Mouse (Mus musculus) heart, embryonic 12.5 days (tissue): Measurements from ENCODE around the gene Jak2. TPM values are rescaled to one million over a fixed set of nuclear protein-coding genes. Genes with fewer than 3 reads are reported as not detected.

Experiments used
- ATAC-seq: fragments of 200-750 bp; cut with Nextera tagmentation; 2 replicates; pipeline ENCODE4 v1.8.0; 2017; ENCODE audit warnings: moderate TSS enrichment, moderate library complexity; ENCODE audit not compliant: insufficient number of reproducible peaks, low FRiP score
- H3K27ac ChIP-seq: fragments of 300-500 bp; sonication (generic); 2 replicates; pipeline ENCODE4 v1.5.1; 2016; ENCODE audit warnings: mild to moderate bottlenecking, moderate library complexity; ENCODE audit not compliant: poor library complexity, severe bottlenecking
- H3K27me3 ChIP-seq: fragments of 300-500 bp; sonication (generic); replicated peaks from 2 replicates; pipeline ENCODE4 v1.6.1; 2016; ENCODE audit warnings: mild to moderate bottlenecking, moderate library complexity
- H3K36me3 ChIP-seq: fragments of 300-500 bp; sonication (generic); 2 replicates; pipeline ENCODE4 v1.6.1; 2016; ENCODE audit warnings: mild to moderate bottlenecking, moderate library complexity
- H3K4me1 ChIP-seq: fragments of 300-500 bp; sonication (generic); replicated peaks from 2 replicates; pipeline ENCODE4 v1.6.1; 2016; ENCODE audit warnings: mild to moderate bottlenecking
- H3K4me2 ChIP-seq: fragments of 300-500 bp; sonication (generic); 2 replicates; pipeline ENCODE4 v1.6.1; 2016; ENCODE audit warnings: mild to moderate bottlenecking, moderate library complexity
- H3K4me3 ChIP-seq: fragments of 300-500 bp; sonication (generic); 2 replicates; pipeline ENCODE4 v1.5.1; 2016; ENCODE audit warnings: mild to moderate bottlenecking
- H3K9ac ChIP-seq: fragments of 300-500 bp; sonication (generic); 2 replicates; pipeline ENCODE4 v1.6.1; 2016; ENCODE audit warnings: mild to moderate bottlenecking, moderate library complexity
- H3K9me3 ChIP-seq: fragments of 300-500 bp; sonication (generic); replicated peaks from 2 replicates; pipeline ENCODE4 v1.6.1; 2016; ENCODE audit warnings: mild to moderate bottlenecking, moderate library complexity
- WGBS: fragments of 180-500 bp; shearing (Covaris S2); methylation state at CpG from one replicate; pipeline ENCODE4 v1.1.7; 2016; 5-methylcytosine and 5-hydroxymethylcytosine counted together
- polyA plus RNA-seq: library from polyadenylated mRNA; unstranded; fragments of >200 nt; fragmentation: Nextera tagmentation; extraction: Ambion mirVana; gene quantifications from 2 replicates; pipeline ENCODE4 v1.2.1, GENCODE M21; 2016

Gene Jak2
- polyA plus RNA-seq, 1 experiment from 2014 or later = 11.0 TPM

DNA sequence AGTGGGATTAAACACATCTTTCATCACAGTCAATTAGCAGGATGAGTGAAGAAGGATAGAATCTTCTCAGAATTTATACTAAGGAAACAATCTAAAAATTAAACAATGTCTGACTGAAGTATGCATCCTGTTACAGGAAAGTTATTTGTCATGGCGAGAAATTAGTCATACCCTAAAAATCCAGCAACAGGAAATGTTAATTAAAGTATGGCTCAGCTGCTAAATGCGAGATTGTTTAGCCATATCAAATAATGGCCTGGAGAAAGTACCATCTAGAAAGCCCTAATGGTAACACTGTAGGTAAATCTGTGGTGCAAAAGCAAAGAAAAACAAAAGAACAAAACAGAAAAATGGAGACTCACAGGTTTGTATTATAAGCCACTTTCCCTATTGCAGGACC is 22.6 kb upstream of the Jak2 start:
- Histone ChIP-seq H3K4me1 (no peaks in the 10 kb centered on the region), H3K9ac (no peak overlapping the region), H3K27ac (no peak overlapping the region), H3K9me3 (no peaks in the 10 kb centered on the region), H3K4me3 (no peak overlapping the region), H3K27me3 (no peaks in the 10 kb centered on the region), H3K36me3 (no peaks in the 10 kb centered on the region), H3K4me2 (no peak overlapping the region)
- 68% methylated on average over 2 of the region's 2 CpGs for WGBS
- no peak for ATAC-seq

DNA sequence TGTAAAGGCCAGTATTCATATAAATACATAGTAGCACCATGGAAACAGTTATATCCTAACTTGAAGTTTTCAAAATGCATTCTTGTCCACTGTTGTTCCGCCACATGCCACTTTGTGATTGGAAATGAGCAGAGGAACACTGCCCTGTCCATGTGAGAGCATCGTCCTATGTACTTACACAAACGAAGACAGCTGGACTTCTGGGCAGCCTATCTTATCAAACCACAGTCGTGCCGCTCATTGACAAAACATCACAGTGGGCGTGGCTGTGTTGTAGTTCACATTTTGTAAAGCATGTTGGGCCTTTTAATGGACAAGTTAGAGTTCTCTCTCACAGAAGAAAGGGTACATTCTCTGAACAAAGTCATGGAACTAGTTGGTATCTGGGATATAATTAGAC is 18.9 kb upstream of the Jak2 start:
- Histone ChIP-seq H3K9ac (no peak overlapping the region), H3K4me3 (no peak overlapping the region), H3K4me1 (peaks cover 6% of the 10 kb centered on the region), H3K27ac (no peak overlapping the region), H3K27me3 (no peaks in the 10 kb centered on the region), H3K4me2 (no peak overlapping the region), H3K36me3 (no peaks in the 10 kb centered on the region), H3K9me3 (no peaks in the 10 kb centered on the region)
- WGBS = 43% methylated on average over 6 of the region's 6 CpGs
- ATAC-seq = no peak

DNA sequence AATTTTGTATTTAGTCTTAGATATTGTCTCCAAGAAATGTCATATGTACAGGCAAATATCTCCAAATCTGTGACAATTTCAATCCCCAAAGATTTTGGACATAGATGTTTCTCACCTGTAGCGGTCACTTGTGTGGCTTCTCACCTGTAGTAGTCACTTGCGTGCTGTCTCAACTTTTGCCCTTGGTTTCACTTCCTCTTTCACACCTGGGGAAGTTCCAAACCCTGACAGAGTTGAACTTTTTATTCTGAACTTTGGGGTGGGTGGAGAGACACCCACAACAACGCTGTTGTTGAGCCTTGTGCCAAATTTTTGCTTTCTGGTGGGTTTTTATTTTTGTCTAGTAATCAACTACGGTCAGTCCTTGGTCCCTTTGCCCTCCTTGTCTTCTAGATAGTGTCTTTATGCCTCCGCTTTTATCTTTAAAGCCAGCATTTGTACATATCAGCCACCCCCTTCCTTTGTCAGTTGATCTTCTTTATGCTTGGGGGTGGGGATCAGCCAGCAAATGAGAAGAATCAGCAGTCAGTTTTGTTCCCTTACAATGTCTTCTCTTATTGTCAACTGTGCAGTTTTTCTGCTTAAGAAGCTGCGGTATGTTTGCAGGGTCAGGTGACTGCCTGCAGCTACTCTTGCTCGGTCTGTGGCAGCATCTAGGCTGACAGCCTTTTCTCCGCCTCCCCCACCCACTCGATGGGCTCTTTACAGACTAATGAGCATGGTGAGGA is 14.8 kb upstream of the Jak2 start:
- Histone ChIP-seq H3K27ac (no peak overlapping the region; the same call in 1 of the 2 replicates), H3K9ac (no peak overlapping the region), H3K4me3 (no peak overlapping the region), H3K36me3 (no peaks in the 10 kb centered on the region), H3K4me2 (peak overlapping the region; percentile 43), H3K9me3 (no peaks in the 10 kb centered on the region), H3K4me1 (peaks cover 32% of the 10 kb centered on the region), H3K27me3 (no peaks in the 10 kb centered on the region)
- no peak for ATAC-seq
- WGBS = 45% methylated on average over 9 of the region's 9 CpGs

GRCm38 (mm10) chr19:29238171-29238570 is 13.5 kb upstream of the Jak2 start:
- Histone ChIP-seq H3K4me2 (peak overlapping the region; percentile 29), H3K4me3 (no peak overlapping the region), H3K36me3 (no peaks in the 10 kb centered on the region), H3K4me1 (peaks cover 35% of the 10 kb centered on the region), H3K9me3 (no peaks in the 10 kb centered on the region), H3K9ac (no peak overlapping the region), H3K27me3 (no peaks in the 10 kb centered on the region), H3K27ac (0 out of 2 replicates have a peak overlapping the region, but pooled peaks have one; percentile 43)
- 29% methylated on average over 9 of the region's 9 CpGs for WGBS
- ATAC-seq = no peak

DNA sequence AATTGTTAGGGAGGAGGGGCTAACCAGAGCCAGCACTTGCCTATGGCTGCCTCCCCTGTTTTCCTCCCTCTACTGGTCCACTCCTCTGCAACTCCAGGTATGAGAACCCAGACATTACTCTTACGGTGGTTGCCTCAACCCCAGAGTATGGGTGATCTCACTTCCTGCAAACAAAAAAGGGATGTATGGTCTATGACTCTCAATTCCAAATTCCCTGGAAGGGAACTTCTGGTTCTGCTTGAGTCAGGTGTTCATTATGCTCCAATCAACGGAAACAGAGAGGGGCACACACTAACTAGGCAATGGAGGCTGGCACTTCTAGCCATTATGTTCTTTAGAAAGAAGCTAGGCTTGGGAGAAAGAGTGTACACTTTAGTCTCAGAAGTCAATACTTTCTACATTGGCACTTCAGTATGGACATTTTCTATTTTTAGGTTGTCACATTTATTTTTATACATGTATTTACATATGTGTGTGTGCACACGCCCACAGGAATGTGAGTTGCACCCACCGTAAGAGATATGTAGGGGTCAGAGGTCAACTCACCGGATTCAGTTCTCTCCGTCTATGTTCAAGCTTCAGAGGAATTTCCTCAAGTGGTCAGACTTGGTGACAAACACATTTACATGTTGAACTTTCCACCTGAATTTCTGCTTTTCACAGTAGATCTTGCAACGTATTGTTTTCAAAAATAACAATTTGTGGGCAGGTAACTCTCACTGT is 12.0 kb upstream of the Jak2 start:
- Histone ChIP-seq H3K4me2 (no peak overlapping the region), H3K4me3 (no peak overlapping the region), H3K36me3 (no peaks in the 10 kb centered on the region), H3K4me1 (peaks cover 35% of the 10 kb centered on the region), H3K9ac (no peak overlapping the region), H3K9me3 (no peaks in the 10 kb centered on the region), H3K27ac (no peak overlapping the region), H3K27me3 (no peaks in the 10 kb centered on the region)
- no peak for ATAC-seq
- 58% methylated on average over 7 of the region's 7 CpGs for WGBS

- Histone ChIP-seq H3K4me1 (peaks cover 35% of the 10 kb centered on the region), H3K27ac (no peak overlapping the region), H3K9me3 (no peaks in the 10 kb centered on the region), H3K4me3 (no peak overlapping the region), H3K9ac (no peak overlapping the region), H3K4me2 (no peak overlapping the region), H3K27me3 (no peaks in the 10 kb centered on the region), H3K36me3 (no peaks in the 10 kb centered on the region)
- WGBS = 53% methylated on average over 2 of the region's 2 CpGs
- no peak for ATAC-seq
These were observed 11.0 kb upstream of the Jak2 start for GRCm38 (mm10) chr19:29240676-29241075.

DNA sequence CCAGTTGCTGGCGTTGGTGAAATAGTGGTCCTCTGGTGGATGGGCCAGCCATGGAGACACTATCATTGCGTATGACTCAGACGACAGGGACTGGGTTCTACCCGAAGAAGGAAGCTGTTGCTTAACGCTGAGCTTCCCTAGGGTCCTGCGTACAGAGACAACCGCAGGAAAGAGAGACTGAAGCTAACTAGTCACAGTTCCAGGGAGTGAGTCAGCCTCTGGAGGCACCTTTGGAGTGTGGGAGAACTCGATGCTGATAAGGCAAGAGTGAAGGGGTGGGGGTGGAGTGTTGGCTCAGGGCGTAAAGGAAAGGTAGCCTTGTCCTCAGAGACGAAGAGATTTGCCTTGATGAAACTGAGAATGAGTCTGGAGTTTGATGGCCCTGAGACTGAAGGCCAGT is 10.0 kb upstream of the Jak2 start:
- no peak overlapping the region for H3K4me3 ChIP-seq
- ATAC-seq = no peak
- H3K4me1 ChIP-seq = peaks cover 35% of the 10 kb centered on the region
- WGBS = 40% methylated on average over 10 of the region's 10 CpGs
- H3K9me3 ChIP-seq = no peaks in the 10 kb centered on the region
- H3K36me3 ChIP-seq = no peaks in the 10 kb centered on the region
- H3K9ac ChIP-seq = no peak overlapping the region
- H3K27ac ChIP-seq = no peak overlapping the region
- H3K27me3 ChIP-seq = no peaks in the 10 kb centered on the region
- no peak overlapping the region for H3K4me2 ChIP-seq

- no peak overlapping the region for H3K9ac ChIP-seq
- H3K4me2 ChIP-seq = peak overlapping the region; percentile 96
- no peaks in the 10 kb centered on the region for H3K9me3 ChIP-seq
- no peaks in the 10 kb centered on the region for H3K27me3 ChIP-seq
- peak overlapping the region; percentile 80; the same call in 1 of the 2 replicates for H3K4me3 ChIP-seq
- H3K4me1 ChIP-seq = peaks cover 26% of the 10 kb centered on the region
- H3K27ac ChIP-seq = no peak overlapping the region
- 38% methylated on average over 4 of the region's 4 CpGs for WGBS
- no peak for ATAC-seq
- H3K36me3 ChIP-seq = no peaks in the 10 kb centered on the region
These were observed 1.7 kb upstream of the Jak2 start for GRCm38 (mm10) chr19:29249933-29250332.

DNA sequence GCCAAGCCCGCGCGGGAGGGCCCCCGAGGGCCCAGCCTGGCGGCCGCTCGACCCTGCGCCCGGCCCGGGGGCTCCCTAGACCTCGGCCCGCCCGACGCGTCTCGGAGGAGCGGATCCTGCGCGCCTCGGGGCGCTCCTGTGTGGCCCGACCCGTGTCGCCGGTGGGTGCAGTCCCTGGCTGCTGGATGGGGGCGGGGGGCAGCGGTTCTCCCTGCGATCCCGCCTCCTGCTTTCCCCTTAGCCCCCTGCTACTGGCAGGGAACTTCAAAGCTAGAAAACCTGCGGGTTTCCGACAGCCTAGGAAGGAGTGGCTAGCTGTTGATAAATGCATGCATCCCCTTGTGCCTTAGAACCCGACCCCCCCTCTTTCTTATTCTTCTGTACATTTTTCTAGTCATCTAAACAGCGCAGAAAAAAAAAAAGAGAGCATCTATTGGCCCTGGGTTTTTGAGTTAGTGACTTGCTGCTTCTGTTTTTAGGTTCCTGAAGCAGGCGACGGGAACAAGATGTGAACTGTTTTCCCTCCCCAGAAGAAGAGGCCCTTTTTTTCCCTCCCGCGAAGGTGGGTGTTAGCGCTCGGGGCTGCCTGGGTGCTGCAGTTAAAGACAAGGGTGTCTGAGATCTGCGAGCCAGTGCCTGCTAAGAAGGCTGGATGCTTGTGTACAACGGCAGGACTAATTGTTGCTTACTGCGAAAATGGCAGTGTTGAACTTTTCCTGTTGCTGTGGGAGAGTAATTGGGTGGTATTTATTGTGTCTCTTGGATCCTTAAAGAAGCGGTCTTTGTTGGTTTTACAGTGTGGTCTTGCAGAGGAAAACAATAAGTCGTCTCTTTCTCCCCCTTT is 552 bp downstream of the Jak2 start:
- no peaks in the 10 kb centered on the region for H3K9me3 ChIP-seq
- H3K4me2 ChIP-seq = peak overlapping the region; percentile 96
- H3K4me3 ChIP-seq = peak overlapping the region; percentile 80
- H3K9ac ChIP-seq = peak overlapping the region; percentile 90
- peaks cover 26% of the 10 kb centered on the region for H3K4me1 ChIP-seq
- H3K36me3 ChIP-seq = 0 out of 2 replicates have a peak, but pooled peaks cover 2% of the 10 kb centered on the region
- under 1% methylated on average over 44 of the region's 44 CpGs for WGBS
- ATAC-seq = no peak; the same call in 1 of the 2 replicates
- no peaks in the 10 kb centered on the region for H3K27me3 ChIP-seq
- H3K27ac ChIP-seq = peak overlapping the region; percentile 97

DNA sequence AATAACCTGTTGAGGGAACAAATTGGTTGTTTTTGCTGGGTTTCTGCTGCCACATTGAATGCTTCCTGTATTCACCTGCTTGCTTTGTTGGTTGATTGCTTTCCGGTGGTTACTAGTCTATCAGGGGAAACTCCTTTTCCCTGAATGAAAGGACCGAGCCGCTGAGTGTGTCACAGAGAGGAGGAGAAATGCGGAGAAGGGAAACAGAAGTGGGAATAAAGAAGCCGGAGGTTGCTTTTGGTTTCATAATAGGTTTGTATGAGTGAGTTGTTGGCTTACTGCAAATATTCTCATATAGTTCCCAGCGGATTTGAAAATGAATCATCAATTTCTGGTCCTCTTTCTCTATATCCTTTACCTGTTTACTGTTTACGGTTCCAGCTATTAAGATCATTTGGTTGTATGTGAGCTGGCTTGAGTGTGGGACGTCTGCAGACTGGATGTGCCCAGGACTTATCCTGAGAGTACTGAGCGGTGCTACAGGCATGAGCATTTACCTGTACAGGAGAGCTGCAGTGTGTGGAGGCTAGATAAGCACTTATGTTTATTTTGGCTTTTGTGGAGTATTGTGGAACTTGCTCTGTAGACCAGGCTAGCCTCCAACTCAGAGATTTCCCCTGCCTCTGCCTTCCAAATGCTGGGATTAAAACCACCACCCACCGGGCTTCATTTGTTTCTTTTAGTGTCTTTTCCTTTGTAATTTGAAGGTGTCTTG is 1.4 kb downstream of the Jak2 start:
- Histone ChIP-seq H3K9me3 (no peaks in the 10 kb centered on the region), H3K4me2 (peak overlapping the region; percentile 96), H3K27ac (peak overlapping the region; percentile 97; the same call in 1 of the 2 replicates), H3K4me1 (peaks cover 26% of the 10 kb centered on the region), H3K4me3 (peak overlapping the region; percentile 80), H3K36me3 (0 out of 2 replicates have a peak, but pooled peaks cover 2% of the 10 kb centered on the region), H3K9ac (peak overlapping the region; percentile 90), H3K27me3 (no peaks in the 10 kb centered on the region)
- 26% methylated on average over 10 of the region's 10 CpGs for WGBS
- ATAC-seq = no peak
